Mouse (Mus musculus): Measurements from ENCODE around the gene Lpin2. TPM values are rescaled to one million over a fixed set of nuclear protein-coding genes. Genes with fewer than 3 reads are reported as not detected.

The Lpin2 gene
- total RNA-seq, 2 experiments from 2014 or later: 26.1 to 26.4 TPM

DNA sequence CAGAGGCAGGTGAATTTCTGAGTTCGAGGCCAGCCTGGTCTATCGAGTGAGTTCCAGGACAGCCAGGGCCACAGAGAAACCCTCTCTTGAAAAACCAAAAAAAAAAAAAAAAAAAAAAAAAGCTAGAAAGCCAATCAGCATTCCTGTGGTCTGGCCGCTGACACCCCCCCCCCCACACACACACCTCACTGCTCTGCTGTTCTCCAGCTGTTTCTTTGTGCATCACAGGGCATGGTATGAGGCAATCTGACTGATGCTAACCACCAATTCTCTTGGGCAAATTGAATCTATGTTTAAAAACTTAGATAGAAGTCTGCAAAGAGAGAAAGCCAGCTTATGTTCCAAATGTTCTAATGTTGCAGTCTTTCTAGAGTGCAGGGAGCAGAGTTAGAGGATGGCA lies 14.1 kb downstream of the Lpin2 start:
- ATAC-seq (replicated peaks; ENCODE audit: poor library complexity): no peak

DNA sequence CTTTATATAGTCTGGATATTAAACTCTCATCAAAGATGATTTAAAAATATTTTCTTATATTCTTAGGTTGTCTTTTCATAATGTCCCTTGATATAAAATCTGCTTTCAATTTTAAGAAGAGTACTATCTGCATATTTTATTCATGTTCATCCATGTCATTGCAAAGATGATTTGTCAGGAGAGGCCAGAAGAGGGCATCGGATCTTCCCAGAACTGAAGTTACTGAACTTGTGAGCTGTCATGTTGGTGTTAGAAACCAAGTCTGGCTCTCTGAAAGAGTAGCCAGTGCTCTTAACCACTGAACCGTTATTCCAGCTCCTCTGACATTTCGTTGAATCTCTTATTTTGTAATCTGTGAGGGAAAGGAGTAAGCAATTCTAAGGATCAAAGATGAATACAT lies 17.0 kb downstream of the Lpin2 start:
- no peak for ATAC-seq (replicated peaks; ENCODE audit: poor library complexity)

DNA sequence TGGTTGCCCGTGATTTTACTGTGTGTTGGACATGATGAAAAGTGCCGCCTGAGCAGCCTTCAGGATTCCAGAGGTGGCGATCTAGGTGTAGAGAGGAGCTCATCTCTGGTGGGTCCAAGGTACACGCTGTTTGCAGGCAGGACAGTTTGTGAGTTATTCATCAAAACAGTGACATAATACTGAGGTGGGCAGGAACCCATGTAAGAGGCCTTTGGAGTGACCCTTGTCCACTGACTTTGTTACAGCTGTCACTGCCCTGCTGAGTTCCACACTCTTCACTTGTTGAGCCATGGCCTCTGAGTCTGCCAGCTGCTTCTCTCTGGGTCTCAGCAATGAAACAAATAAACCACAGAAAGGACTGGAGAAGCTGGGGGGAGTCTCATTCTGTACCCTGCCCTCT lies 19.8 kb downstream of the Lpin2 start:
- no peak for ATAC-seq (replicated peaks; ENCODE audit: poor library complexity)

DNA sequence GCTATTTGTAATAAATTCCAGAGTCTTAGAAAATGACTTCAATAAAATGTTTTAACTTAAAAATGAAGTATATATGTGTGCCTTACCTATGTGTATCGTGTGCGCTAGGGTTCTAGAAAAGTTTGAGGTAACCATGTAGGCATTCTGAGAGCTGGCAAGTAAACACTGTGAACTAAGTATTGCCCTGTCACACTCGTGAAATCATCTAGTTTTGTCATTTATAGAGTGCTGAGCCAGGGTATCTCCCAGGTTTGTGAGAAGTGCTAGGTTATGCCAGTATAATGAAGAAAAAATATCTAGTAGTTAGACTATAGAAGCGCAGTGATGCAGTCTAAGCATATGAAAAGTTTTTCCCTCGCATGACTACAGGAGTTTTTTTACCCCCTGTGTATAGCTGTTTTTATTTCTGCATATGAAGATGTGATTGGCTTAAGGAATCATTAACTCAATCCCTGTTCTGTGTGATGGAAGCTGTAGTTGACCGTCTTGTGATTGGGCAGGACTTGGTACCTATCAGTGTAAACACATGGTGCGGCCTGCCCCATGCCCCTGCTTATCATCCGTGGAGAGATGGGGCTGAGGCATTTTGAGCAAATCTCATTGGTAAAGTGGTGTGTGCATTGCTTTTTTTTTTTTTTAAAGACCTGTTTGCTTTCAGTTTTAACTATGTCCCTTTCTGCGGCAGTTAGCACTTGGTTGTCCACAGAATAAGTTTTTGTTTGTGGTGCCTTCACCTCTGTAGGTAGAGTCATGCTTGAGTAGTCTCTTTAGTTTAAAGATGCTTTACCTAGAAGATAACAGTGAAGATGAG lies 21.8 kb downstream of the Lpin2 start:
- peak; percentile 94 for ATAC-seq (replicated peaks; ENCODE audit: poor library complexity)

DNA sequence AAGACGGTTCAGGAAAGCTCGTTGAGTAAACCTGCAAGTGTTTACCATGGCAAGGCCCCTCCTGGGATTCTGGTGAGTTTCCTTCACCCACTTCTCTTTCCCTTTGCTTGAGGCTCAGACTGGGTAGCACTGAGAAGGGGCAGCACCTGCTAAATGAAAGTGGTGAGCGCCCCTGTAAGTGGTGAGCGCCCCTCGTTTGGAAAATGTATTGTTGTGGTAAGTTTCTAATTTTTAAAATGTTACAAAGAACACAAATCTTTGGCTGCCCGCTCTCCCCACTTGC lies 22.4 kb downstream of the Lpin2 start:
- peak; percentile 7 for ATAC-seq (replicated peaks; ENCODE audit: poor library complexity)

DNA sequence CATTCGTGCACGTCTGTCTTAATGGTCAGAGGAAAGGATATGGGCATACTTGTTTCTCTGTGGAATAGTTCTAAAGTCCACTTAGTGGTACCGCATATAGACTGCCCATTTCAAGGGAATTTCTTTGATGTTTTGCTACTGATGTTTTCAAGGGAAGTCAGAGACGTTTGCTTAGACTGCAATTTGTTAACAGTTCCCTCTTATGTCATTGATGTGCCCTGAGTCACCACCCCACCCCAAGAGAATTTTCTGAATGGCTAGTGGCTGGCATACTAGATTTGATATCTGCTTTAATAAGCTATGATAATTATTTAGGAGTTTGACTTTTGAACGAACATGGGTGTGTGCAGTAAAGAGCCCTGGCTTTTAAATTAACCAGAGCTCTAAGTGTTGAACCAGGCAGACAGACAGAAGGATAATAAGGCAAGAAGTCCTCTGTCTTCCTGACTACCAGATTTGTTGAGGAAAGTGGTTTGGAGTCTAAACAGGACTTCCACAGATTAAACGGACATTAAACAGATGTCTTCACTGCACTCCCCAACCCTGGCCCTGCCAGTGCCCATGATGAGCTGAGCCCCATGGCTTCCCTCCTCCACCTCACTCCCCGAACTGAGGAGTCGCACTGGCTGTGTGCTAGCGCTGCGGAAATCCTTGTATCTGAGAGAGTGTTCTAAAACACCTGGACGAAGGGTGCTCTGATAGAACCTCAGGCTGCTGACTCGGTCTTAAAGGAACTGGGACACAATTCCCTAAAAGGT lies 24.0 kb downstream of the Lpin2 start:
- ATAC-seq (replicated peaks; ENCODE audit: poor library complexity): 0 out of 2 replicates have a peak, but pooled peaks have one; percentile 18

DNA sequence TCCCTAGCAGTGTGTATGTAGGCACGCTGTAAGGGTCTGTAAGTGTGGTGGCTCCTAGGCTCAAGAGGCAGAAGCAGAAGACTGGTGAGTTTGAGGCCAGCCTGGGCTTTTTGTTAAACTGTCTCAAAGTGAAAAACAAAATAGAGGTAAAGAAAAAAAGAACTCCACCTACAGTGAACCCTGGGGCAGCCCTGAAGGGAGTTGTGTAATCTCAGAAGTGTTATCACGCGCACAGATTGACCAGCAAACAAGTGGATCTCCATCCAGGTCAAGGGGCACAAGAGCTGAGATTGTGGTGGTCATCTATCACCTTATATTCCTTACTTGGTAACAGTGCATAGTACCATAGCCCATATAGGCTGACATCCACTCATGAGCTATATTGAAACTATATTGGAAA lies 24.9 kb downstream of the Lpin2 start:
- no peak for ATAC-seq (replicated peaks; ENCODE audit: poor library complexity)

DNA sequence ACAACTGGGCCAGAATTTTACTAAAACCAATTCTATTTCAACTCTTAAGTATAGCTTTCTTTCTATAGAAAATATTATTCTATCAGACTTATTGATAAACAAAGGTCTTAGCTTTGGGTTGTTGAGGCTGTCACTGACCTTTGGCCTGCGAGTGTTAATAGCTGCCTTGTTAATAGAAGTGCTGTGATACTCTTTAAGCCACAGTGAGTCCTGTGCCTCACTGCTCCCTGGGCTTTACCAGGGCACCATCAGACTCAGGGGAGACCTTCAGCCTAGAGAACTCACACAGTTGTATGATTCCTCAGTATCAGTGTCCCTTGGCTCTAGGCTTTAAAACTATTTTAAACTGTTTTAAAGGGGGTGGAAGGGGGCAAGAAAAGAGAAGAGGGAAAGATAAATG lies 26.0 kb downstream of the Lpin2 start:
- ATAC-seq (replicated peaks; ENCODE audit: poor library complexity): no peak

DNA sequence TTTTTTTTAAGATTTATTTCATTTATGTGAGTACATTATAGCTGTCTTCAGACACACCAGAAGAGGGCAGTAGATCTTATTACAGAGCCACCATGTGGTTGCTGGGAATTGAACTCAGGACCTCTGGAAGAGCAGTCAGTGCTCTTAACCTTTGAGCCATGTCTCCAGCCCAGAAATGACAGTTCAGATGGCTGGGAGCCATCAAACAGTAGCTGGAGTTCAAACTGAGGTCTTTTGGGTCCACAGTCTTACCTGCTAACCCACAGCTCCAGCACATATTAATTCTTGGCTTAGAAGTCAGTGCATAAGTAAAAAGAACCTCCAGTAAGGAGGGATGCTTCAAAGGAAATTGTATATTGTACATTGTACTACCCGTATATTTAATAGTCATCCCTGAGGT lies 26.6 kb downstream of the Lpin2 start:
- ATAC-seq (replicated peaks; ENCODE audit: poor library complexity): no peak

DNA sequence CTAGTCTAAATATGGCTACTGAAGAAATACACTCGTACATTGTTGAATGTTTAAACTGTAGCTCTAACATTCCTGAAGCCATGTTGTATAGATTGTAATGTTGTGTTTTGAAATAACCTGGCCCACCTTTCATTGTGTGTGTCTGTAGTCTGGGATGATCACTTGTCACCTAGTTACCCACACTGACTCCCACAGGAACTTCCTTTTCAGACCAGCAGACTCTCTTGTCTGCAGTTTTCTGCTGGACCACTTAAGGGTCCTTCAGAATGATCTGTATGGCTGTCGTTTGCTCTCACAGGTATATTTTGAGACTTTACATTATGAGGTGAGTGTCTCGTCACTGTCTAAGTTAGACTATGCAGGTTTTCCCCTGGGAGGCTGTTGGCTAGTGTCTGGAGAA lies 27.6 kb downstream of the Lpin2 start:
- ATAC-seq (replicated peaks; ENCODE audit: poor library complexity): no peak

DNA sequence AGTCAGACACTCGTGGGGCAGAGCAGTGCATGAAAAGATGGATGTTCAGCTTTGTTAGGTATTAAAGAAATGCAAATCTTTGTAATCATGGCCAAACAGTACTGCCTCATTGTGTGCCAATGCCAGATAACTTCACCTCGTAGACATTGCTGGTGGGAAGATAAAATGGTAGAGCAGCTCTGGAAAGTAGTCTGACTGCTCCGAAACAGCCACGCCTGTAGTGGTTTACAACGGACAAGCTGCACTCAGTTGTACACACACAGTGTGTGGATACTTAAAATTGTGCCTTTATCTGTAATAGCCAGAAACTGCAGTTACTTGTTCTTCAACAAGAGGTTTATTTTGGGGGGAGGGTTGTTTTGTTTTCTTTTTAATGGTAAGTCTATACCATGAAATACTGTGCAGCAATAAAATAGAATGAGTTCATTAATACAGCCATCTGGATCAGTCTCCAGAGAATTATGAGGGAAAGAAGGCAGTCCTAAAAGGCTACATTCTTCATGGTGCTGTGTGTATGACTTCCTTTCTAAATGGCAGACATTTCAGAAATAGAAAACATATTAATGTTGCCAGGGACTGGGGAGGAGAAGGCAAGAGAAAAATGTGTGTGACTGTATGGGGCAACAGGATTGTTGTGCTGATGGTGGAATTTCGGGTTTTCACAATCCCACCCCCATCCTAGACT lies 29.7 kb downstream of the Lpin2 start:
- ATAC-seq (replicated peaks; ENCODE audit: poor library complexity): peak; percentile 83

DNA sequence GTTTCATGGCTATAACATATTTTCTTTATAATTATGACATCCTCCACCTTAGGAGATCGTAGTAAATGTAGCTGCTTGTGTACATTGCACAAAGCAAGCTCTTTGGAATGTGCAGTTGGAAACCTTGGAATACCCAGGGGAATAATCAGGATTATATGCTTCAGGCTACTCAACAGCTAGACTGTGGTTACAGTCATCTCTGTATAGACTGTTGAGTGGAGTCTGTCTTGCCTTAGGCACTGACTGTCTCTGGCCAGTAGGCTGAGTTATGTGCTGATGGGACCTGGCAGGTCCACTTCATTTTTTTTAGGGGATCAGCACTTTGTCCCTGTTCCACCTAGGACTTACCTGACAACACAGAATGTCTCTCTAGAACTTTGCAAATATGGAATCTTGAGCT lies 31.3 kb downstream of the Lpin2 start:
- ATAC-seq (replicated peaks; ENCODE audit: poor library complexity): no peak

DNA sequence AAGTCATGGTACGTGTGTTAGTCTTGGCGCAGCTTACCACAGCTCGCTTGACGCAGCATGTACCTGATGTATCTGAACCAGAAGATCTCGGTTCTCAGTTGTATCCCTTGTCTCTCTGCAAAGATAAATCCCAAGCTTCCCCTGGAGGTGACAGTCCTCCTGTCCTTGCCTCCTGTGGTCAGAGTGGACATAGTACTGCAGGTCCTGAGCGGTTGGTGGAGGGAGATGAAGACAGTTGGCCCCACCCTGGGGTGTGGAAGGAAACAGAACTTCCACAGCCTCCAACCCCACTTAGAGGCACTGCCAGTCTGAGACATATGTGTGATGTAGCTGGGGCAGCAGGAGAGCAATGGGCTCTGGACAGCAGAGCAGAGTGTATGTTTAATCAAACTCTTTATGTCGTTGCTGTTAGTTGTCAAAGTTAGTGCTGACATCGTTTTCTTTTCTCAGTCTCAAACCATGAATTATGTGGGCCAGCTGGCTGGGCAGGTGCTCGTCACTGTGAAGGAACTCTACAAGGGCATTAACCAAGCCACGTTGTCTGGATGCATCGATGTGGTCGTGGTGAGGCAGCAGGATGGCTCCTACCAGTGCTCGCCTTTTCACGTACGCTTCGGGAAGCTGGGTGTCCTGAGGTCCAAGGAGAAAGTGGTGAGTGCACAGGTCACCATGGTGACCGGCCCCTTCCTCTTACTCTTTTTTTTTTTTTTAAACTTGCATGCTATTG lies 32.3 kb downstream of the Lpin2 start:
- peak; percentile 21 for ATAC-seq (replicated peaks; ENCODE audit: poor library complexity)

DNA sequence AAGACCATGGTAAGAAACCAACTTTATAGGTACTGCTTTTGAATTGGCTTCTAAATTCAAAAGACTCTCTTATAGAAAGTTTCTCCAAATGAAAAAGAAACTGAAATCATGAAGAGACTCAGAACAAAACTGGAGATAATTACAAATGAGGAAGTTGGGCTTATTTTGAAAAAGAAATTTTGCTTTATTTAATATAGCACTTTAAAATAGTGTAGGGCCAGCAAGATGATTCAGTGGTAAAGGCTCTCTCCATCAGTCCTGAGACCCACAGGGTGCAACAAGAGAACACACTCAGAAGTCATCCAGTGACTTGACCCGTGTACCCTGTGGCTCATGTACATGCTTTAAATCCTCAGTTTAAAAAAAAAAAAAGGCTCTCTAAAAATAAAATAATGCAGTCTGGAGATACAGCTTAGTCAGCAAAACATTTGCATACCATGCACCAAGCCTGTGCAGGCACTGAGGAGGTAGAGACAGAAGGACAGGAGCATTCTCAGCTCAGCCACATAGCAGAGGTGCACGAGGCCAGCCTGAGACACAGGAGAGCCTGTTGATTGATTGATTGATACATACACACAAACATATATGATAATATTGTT lies 33.0 kb downstream of the Lpin2 start:
- ATAC-seq (replicated peaks; ENCODE audit: poor library complexity): no peak

DNA sequence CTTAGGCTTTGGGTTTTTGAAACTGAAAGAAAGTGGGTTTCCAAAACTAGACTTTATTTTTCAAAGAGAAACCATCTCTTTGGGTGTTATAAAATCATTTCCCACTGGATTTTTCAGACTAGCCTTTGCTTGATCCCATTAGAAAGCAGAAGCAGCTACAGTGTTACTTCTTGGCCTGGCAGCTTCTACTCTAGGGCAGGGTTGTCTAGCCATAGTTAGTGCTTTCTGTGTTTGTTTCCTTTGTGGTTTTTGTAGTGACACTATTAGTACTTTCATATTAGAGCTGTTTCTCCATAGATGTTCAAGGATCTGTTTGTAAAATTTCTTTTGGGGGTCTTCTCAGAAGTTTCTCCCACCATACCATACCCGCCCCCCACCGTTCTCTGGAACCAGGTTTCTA lies 33.9 kb downstream of the Lpin2 start:
- ATAC-seq (replicated peaks; ENCODE audit: poor library complexity): no peak

DNA sequence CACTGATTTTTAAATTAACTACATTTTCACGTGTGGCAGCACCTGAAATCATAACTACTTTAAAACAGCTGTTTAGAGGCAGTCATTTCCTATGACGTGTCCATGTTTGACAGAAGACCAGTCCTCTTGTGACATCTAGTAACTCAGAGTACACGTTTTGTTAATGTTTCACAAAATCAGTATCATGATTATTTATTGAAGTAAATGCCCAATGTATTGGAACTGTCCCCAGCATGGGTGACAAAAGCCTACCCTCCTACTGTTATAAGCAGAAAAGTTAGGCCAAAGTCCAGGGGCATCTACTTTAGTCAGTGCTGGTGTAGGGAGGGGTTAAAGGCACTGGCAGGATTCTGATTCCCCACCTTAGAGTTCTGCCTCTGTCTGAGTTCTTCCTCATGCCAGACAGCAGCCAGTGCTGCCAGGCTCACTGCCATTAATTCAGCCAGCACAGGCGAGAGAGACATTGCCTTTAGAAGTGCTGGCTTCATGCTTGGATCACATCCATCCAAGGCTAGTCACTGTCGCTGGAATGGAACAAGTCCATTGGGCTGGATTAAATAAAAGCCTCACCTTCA lies 34.8 kb downstream of the Lpin2 start:
- ATAC-seq (replicated peaks; ENCODE audit: poor library complexity): no peak

DNA sequence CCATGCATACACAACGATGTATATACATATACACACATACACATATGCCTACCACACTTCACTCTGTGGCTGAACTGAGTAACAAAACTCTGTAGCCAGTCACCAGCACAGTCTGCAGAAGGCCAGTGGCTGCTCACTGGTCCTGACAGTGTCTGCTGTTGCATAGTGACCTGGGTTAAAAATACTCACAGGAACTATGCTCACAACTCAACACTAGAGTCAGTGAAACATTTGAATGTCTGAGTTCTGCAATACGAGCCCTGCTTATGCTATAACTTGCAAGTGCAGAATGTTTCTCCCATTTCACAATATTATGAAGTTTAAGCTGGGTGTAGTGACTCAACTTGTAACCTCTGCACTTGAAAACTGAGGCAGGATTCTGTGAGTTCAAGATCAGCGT lies 39.0 kb downstream of the Lpin2 start:
- peak; percentile 13; the same call in 1 of the 2 replicates for ATAC-seq (replicated peaks; ENCODE audit: poor library complexity)

DNA sequence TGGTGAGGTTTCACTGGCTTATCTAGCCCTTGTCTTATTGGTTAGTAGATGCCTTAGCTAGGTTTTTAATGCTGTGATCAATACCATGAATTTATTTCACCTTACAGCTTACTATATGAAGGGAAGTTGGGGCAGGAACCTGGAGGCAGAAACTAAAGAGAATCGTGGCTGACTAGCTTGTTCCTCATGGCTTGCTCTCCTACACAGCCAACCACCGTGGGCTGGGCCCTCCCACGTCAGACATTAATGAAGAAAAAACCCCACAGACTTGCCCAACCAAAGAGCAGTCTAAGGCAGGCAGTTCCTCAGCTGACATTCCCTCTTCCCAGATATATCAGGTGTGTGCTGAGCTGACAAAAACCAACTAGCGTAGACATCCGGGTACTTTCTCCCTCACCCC lies 41.3 kb downstream of the Lpin2 start:
- ATAC-seq (replicated peaks; ENCODE audit: poor library complexity): peak; percentile 54

DNA sequence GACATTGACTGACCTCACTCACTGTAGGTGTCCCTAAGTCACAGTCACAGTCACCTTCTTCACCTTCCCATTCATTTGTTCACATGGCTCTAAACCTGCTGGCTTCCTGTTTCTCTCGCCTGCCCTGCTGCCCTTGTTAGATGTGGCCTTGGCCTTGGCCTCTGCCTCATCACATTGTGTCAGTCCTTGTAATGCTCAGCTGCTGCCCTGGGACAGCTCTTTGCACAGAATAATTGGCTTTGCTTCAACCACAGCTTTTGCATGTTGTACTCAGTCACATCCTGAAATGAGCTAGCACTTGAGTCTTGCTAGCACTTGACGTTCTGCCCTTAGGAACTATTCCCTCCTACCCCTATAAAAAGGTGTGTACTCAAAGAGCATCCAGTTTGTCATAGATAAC lies 42.2 kb downstream of the Lpin2 start:
- no peak for ATAC-seq (replicated peaks; ENCODE audit: poor library complexity)

DNA sequence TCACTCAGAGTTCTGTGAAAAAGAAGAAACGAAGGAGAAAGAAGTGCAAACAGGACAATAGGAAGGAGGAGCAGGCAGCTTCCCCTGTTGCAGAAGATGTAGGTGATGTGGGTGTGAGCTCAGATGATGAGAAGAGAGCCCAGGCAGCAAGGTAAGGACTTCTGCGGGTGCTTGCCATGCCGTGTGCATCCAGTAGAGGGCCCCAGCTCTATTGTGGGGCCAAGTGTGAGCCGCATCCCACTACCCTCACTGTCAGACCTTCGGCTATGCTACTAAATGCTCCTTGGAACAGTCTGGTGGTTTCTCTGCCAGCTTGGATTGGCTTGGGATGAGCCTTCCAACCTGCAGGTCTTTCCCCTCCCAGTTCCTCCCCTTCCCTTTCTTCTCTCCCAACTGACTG lies 42.7 kb downstream of the Lpin2 start:
- peak; percentile 94 for ATAC-seq (replicated peaks; ENCODE audit: poor library complexity)
